Mouse (Mus musculus) liver, postnatal 0 days (tissue): ENCODE measurements around the gene Tbx5.

Experiments
- CTCF ChIP-seq: sonication (generic); IDR thresholded peaks from 2 replicates; pipeline ENCODE4 v1.5.1; 2016; ENCODE audit warnings: antibody characterized with exemption, low read depth
- EP300 ChIP-seq: IDR thresholded peaks from 2 replicates; pipeline ENCODE4 v1.6.1; 2016; ENCODE audit warnings: antibody characterized with exemption, low read depth, mild to moderate bottlenecking

DNA sequence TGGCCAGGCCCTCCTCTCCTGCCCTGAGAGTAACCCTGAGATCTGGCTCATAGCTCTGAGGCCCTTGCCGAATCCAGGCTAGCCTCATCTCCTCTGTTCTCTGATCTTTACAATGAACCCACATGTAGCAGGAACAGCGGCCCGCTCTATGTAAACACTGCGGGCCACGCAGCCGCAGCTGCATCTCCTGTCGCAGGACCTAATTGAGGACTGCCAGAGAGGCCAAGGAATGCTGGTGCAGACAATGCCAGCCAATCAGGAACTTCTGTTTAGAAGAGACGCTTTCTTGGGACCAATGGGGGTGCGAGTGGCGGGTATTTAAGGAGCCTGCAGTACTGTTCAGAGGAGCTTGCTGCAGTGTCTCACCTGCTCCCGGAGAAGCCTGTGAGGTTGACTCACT is 89.8 kb downstream of the Tbx5 start:
- TF ChIP-seq EP300 (no peak), CTCF (no peak)
